Mouse (Mus musculus) cerebellum, adult 2 months (tissue): ENCODE measurements around the gene Gapdhs.

Experiments used
- CTCF ChIP-seq: fragments of 200-500 bp; IDR thresholded peaks from 2 replicates; pipeline ENCODE4 v1.5.1; 2011; ENCODE audit warnings: low read depth, mild to moderate bottlenecking, control low read depth, low read length, moderate library complexity, borderline replicate concordance; ENCODE audit not compliant: insufficient read depth
- POLR2A ChIP-seq: fragments of 200-500 bp; IDR thresholded peaks from 2 replicates; pipeline ENCODE4 v1.6.1; 2011; ENCODE audit warnings: low read length, control low read depth, borderline replicate concordance; ENCODE audit not compliant: insufficient read depth

GRCm38 (mm10) chr7:30758853-30759252 is 15.4 kb upstream of the Gapdhs start:
- TF ChIP-seq CTCF = no peak
- TF ChIP-seq POLR2A = no peak
